Mouse (Mus musculus) intestine, postnatal 0 days (tissue): Measurements from ENCODE around the gene Crybg1. TPM values are rescaled to one million over a fixed set of nuclear protein-coding genes. Genes with fewer than 3 reads are reported as not detected.
A peak's percentile ranks its signal among the peaks of the same experiment; 100 is the strongest.

Experiments used
- ATAC-seq: fragments of 200-750 bp; cut with Nextera tagmentation; 2 replicates; pipeline ENCODE4 v1.8.0; 2017; ENCODE audit warnings: mild to moderate bottlenecking, moderate TSS enrichment, moderate library complexity
- H3K27ac ChIP-seq: fragments of 300-500 bp; sonication (generic); 2 replicates; pipeline ENCODE4 v1.5.1; 2014; ENCODE audit warnings: mild to moderate bottlenecking, low read depth, low read length, moderate library complexity
- H3K27me3 ChIP-seq: fragments of 300-500 bp; sonication (generic); replicated peaks from 2 replicates; pipeline ENCODE4 v1.6.1; 2014; ENCODE audit warnings: low read length, mixed read lengths; ENCODE audit not compliant: control insufficient read depth, insufficient read depth
- H3K36me3 ChIP-seq: fragments of 300-500 bp; sonication (generic); 2 replicates; pipeline ENCODE4 v1.6.1; 2014; ENCODE audit warnings: mild to moderate bottlenecking, moderate library complexity; ENCODE audit not compliant: control insufficient read depth, insufficient read depth
- H3K4me1 ChIP-seq: fragments of 300-500 bp; sonication (generic); replicated peaks from 2 replicates; pipeline ENCODE4 v1.6.1; 2014; ENCODE audit warnings: antibody characterized with exemption, low read length, mixed read lengths; ENCODE audit not compliant: control insufficient read depth, insufficient read depth
- H3K4me2 ChIP-seq: fragments of 300-500 bp; sonication (generic); replicated peaks from 2 replicates; pipeline ENCODE4 v1.6.1; 2014; ENCODE audit warnings: low read depth, mild to moderate bottlenecking, moderate library complexity
- H3K4me3 ChIP-seq: fragments of 300-500 bp; sonication (generic); 2 replicates; pipeline ENCODE4 v1.5.1; 2014; ENCODE audit warnings: low read depth, low read length
- H3K9ac ChIP-seq: fragments of 300-500 bp; sonication (generic); 2 replicates; pipeline ENCODE4 v1.6.1; 2014; ENCODE audit warnings: mild to moderate bottlenecking, low read depth, low read length
- H3K9me3 ChIP-seq: fragments of 300-500 bp; sonication (generic); 2 replicates; pipeline ENCODE4 v1.6.1; 2016; ENCODE audit warnings: mixed run types; ENCODE audit not compliant: control insufficient read depth
- CTCF ChIP-seq: sonication (generic); IDR thresholded peaks from 2 replicates; pipeline ENCODE4 v1.5.1; 2016; ENCODE audit warnings: low read depth, mild to moderate bottlenecking, control low read depth, antibody characterized with exemption, moderate library complexity
- WGBS: fragments of 180-500 bp; shearing (Covaris S2); extraction: QIAGEN DNeasy Blood & Tissue Kit; methylation state at CpG from one replicate; pipeline ENCODE4 v1.1.7; 2014; 5-methylcytosine and 5-hydroxymethylcytosine counted together
- polyA plus RNA-seq: library from polyadenylated mRNA; unstranded; fragments of >200 nt; fragmentation: Nextera tagmentation; extraction: Ambion mirVana; gene quantifications from 2 replicates; pipeline ENCODE4 v1.2.1, GENCODE M21; 2015

Gene Crybg1
- polyA plus RNA-seq, 1 experiment from 2014 or later = 3.1 TPM

DNA sequence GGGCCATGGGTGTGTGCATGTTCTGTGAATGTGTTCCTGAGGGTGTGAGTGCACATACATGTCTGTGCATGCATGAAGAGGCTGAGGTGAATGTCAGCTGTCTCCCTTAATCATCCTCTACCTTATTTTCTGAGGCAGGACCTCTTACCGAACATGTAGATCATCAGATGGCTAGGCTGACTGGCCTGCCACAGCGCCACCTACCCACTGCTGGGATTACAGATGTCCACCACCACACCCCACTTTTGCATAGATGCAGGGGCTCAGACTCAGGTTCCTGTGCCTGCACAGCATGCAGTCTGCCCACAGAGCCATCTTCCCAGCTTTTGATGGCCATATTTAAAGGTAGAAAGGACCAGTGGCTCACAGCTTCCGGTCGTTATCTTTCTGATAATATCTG, 103.9 kb downstream of the Crybg1 start:
- H3K4me2 ChIP-seq = no peak overlapping the region
- no peaks in the 10 kb centered on the region for H3K36me3 ChIP-seq
- no peak overlapping the region for H3K27ac ChIP-seq
- no peak overlapping the region for H3K9ac ChIP-seq
- H3K4me3 ChIP-seq = no peak overlapping the region
- WGBS = 69% methylated on average over 4 of the region's 4 CpGs
- H3K27me3 ChIP-seq = no peaks in the 10 kb centered on the region
- H3K9me3 ChIP-seq = no peaks in the 10 kb centered on the region
- no peak for ATAC-seq
- H3K4me1 ChIP-seq = no peaks in the 10 kb centered on the region
- TF ChIP-seq CTCF = peak; percentile 52

- H3K4me3 ChIP-seq = no peak overlapping the region
- H3K36me3 ChIP-seq = no peaks in the 10 kb centered on the region
- TF ChIP-seq CTCF = no peak
- no peak overlapping the region for H3K27ac ChIP-seq
- no peaks in the 10 kb centered on the region for H3K27me3 ChIP-seq
- 58% methylated on average over 7 of the region's 7 CpGs for WGBS
- no peaks in the 10 kb centered on the region for H3K9me3 ChIP-seq
- no peak for ATAC-seq
- no peaks in the 10 kb centered on the region for H3K4me1 ChIP-seq
- no peak overlapping the region for H3K4me2 ChIP-seq
- H3K9ac ChIP-seq = no peak overlapping the region
Measured at GRCm38 (mm10) chr10:44043630-44044029, 105.0 kb downstream of the Crybg1 start.

- H3K4me1 ChIP-seq = no peaks in the 10 kb centered on the region
- no peak overlapping the region for H3K4me2 ChIP-seq
- H3K9ac ChIP-seq = no peak overlapping the region
- no peaks in the 10 kb centered on the region for H3K9me3 ChIP-seq
- H3K27me3 ChIP-seq = no peaks in the 10 kb centered on the region
- H3K36me3 ChIP-seq = no peaks in the 10 kb centered on the region
- H3K4me3 ChIP-seq = no peak overlapping the region
- no peak overlapping the region for H3K27ac ChIP-seq
- no peak for ATAC-seq
- 94% methylated on average over 2 of the region's 2 CpGs for WGBS
- no peak for TF ChIP-seq CTCF
Measured at GRCm38 (mm10) chr10:44039185-44039584, 109.5 kb downstream of the Crybg1 start.

DNA sequence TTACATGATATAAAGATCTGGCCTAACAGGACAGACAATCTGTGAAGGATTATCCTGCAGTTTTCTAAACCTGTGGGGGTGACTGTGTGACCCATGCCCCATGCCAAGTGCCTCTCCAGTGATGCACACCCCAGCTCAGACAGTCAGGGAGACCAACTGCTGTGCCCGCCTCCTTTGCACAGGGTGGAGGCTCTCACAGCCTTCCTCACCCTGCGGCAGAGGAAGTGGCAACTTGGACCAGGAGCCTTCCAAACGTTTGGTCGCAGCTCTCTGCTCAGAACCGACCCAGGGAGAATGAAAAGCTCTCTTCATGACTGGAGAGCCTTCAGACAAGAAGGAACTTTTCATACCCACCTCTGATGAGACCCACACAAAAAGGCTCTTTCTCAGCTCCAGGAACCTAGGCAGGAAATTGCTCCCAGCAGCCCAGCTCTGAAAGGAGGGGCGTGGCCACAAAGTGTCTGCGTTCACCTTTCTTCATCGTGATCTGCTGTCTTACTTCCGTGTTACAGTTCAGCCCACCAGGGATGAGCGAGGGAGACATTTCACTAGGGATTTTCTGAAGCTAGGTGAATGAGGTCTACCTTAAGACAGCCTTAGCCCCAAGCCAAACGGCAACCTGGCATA, 110.6 kb downstream of the Crybg1 start:
- Histone ChIP-seq H3K27ac (no peak overlapping the region), H3K4me2 (peak overlapping the region; percentile 61), H3K9ac (no peak overlapping the region), H3K36me3 (no peaks in the 10 kb centered on the region), H3K9me3 (no peaks in the 10 kb centered on the region), H3K4me1 (no peaks in the 10 kb centered on the region), H3K27me3 (no peaks in the 10 kb centered on the region), H3K4me3 (peak overlapping the region; percentile 20)
- 16% methylated on average over 11 of the region's 11 CpGs for WGBS
- no peak for TF ChIP-seq CTCF
- peak; percentile 82 for ATAC-seq

GRCm38 (mm10) chr10:44029566-44029965, 119.1 kb downstream of the Crybg1 start:
- 82% methylated on average over 3 of the region's 3 CpGs for WGBS
- ATAC-seq = no peak
- Histone ChIP-seq H3K9me3 (no peaks in the 10 kb centered on the region), H3K36me3 (no peaks in the 10 kb centered on the region), H3K4me2 (no peak overlapping the region), H3K4me3 (no peak overlapping the region), H3K4me1 (no peaks in the 10 kb centered on the region), H3K27me3 (no peaks in the 10 kb centered on the region), H3K9ac (no peak overlapping the region), H3K27ac (no peak overlapping the region)
- TF ChIP-seq CTCF = no peak

DNA sequence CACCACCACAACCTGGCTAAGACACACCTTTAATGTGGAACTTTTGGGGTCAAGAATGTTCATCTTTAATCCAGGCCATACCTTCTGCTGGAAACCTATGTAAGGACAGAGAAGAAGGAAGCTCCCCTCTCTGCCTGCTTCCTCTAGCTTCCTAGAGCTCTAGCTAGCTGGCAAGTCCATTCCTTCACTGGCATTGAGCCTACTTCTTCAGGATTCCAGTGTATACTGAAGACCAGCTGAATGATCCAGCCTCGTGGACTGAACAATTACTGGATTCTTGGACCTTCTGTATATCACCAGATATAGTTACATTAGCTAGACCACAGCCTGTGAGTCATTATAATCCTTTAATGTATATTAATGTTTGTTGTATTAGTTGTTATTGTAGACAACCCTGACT, 121.4 kb downstream of the Crybg1 start:
- Histone ChIP-seq H3K27me3 (no peaks in the 10 kb centered on the region), H3K36me3 (no peaks in the 10 kb centered on the region), H3K9ac (no peak overlapping the region), H3K4me1 (no peaks in the 10 kb centered on the region), H3K27ac (no peak overlapping the region), H3K4me3 (no peak overlapping the region), H3K9me3 (no peaks in the 10 kb centered on the region), H3K4me2 (no peak overlapping the region)
- WGBS = 50% methylated on average over 1 of the region's 1 CpGs
- TF ChIP-seq CTCF = no peak
- ATAC-seq = no peak

DNA sequence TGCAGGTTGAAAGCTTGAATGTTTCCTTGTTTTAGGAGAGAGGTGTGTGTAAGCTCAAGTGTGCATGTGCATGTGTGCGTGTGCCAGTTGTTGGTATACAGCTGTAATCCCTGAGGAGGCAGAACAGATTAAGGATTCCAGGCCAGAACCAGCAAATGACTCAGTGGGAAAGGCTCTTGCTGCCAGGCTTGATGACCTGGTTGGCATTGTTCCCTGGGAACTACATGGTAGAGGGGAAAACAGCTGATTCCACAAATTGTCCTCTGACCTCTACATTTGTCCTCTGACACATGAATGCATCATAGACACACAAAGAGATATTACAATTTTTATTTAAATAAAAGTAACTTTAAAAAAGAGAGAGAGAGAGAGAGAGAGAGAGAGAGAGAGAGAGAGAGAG, 122.5 kb downstream of the Crybg1 start:
- no peak overlapping the region for H3K4me3 ChIP-seq
- no peaks in the 10 kb centered on the region for H3K4me1 ChIP-seq
- no peak for ATAC-seq
- no peak overlapping the region for H3K4me2 ChIP-seq
- H3K9me3 ChIP-seq = no peaks in the 10 kb centered on the region
- 80% methylated on average over 1 of the region's 1 CpGs for WGBS
- H3K27ac ChIP-seq = no peak overlapping the region
- no peak overlapping the region for H3K9ac ChIP-seq
- H3K36me3 ChIP-seq = no peaks in the 10 kb centered on the region
- TF ChIP-seq CTCF = no peak
- H3K27me3 ChIP-seq = no peaks in the 10 kb centered on the region
